Mouse (Mus musculus): ENCODE measurements at regions not wholly inside any gene's neighbourhood (a gene's known extent, or its start where the extent isn't known, plus 50 kb on each side); places are given as distances from the start of the nearest gene placed in this dataset.

- TF ChIP-seq CTCF (IDR thresholded peaks at IDR 0.05; ENCODE audit: control insufficient read depth, insufficient read depth, insufficient read length) (no peak), MAX (IDR thresholded peaks at IDR 0.05) (no peak), CEBPB (IDR thresholded peaks at IDR 0.05; ENCODE audit: low read depth) (no peak), MYOG (IDR thresholded peaks at IDR 0.05; ENCODE audit: control insufficient read depth, extremely low read depth, insufficient read length) (no peak)
These were observed 326.9 kb downstream of the Mtx2 start for GRCm38 (mm10) chr2:75152477-75152990.

Data from C2C12 (cell line).